Mouse (Mus musculus): ENCODE results near the gene H60b.
"Not testable (repeated sequence)": the region's sequence is repeated elsewhere in the genome, so short reads cannot be mapped to it uniquely, and the experiment has no call there.

DNA sequence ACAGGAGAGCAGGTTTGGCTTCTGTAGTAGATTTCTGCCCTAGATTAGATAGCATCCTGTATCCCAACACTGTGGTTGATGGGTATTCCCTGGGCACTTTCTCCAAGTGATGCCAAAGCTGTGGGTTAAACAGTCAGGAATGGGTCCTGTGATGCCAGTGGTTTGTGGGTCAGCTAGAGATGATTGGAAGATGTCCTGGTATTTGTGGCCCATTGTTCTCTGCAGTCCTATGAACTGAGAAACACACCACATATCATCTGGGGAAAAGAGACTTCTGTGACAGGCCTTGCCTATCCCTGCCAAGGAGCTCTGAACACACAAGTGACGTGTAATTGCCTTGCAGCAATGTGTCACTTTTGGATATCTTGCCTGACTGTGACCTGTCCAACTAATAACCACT is 8.7 kb downstream of the H60b start:
- not testable (repeated sequence) for TF ChIP-seq POLR2A (IDR thresholded peaks at IDR 0.05; ENCODE audit: low read depth, low read length); CTCF (conservative IDR thresholded peaks at IDR 0.05; ENCODE audit: insufficient read depth, insufficient read length, low read depth, low read length)
